Comparison of ENCODE assay signal across 8 mouse cellular contexts in the genomic region with DNA sequence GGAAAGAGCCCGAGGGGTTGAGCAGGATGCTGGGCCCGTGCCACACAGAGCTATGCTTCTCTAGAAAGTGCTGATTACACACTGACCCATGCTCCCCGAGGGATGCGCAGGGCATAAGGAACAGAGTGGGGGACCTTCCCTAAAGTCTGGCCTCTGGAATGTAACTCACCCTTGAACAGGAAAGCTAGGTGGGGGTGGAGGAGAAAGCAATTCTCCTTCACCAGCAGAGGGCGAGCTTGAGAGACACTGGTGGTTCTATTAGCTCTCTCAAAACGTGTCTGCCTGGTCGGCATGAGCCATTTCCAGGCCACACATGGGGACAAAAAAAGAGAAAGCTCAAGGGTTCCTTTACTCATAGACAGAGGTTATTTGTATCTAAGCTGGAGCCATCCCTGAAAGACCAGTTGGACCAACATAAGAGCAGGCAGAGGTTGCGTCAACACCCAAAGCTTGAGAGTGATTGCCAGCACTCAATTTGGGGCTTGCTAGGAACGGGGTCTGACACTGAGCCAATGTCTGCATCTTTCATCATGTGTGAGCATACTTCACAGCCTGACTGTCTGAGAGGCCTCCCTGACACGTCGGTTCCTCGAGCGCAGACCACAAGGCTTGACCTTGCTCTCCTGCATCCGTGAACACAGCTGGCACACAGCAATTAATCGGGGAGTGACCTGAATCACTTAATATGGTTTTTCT.
DNase-seq lines count a peak whose midpoint lies in the region; ATAC-seq lines count a peak whose summit lies in the region.

No protein-coding gene starts in this region.

- peak; percentile 58 for ATAC-seq in frontal cortex, adult (ENCODE audit: low TSS enrichment)

- DNase-seq in frontal cortex, postnatal 14 days (ENCODE audit: low spot score in 2 of 2) = no peak
- peak; percentile 68 for DNase-seq in urinary bladder, postnatal 25 days (ENCODE audit: low spot score)
- DNase-seq in urinary bladder, postnatal 4 days (ENCODE audit: low spot score in 2 of 2) = no peak
- peak; percentile 82 to 85 for DNase-seq in cerebellum, postnatal 10 days
- peak; percentile 76 for DNase-seq in heart, postnatal 4 days
- DNase-seq in lung, adult 18-20 months = peak; percentile 43 to 62
- peak; percentile 66 for DNase-seq in right cerebral cortex, postnatal 14 days

Comparison
In these comparisons a context has a peak if more than half of its experiments do, and no peak if none do; other contexts are left out.
1. DNase-seq: peak in urinary bladder, postnatal 25 days (single experiment), cerebellum, postnatal 10 days (2 of 2), heart, postnatal 4 days (single experiment), lung, adult 18-20 months (2 of 2) and right cerebral cortex, postnatal 14 days (single experiment); none in frontal cortex, postnatal 14 days (0 of 2) and urinary bladder, postnatal 4 days (0 of 2).